Mouse (Mus musculus): ENCODE measurements around the gene Chm.
"Not testable (repeated sequence)": the region's sequence is repeated elsewhere in the genome, so short reads cannot be mapped to it uniquely, and the experiment has no call there.

Gene Chm

GRCm38 (mm10) chrX:113185230-113185985 is at the start of gene Chm:
TSS of gene Chm (minus strand) at chrX:113185517.
- DNase-seq = peak; percentile 46

GRCm38 (mm10) chrX:113193901-113194300 is 8.6 kb upstream of the Chm start:
- no peak for DNase-seq

GRCm38 (mm10) chrX:113184569-113185229 is 618 bp downstream of the Chm start:
- DNase-seq = no peak

GRCm38 (mm10) chrX:113180856-113181255 is 4.5 kb downstream of the Chm start:
- DNase-seq = not testable (repeated sequence)

GRCm38 (mm10) chrX:113172766-113173165 is 12.6 kb downstream of the Chm start:
- DNase-seq = no peak

- DNase-seq = no peak
Observed at GRCm38 (mm10) chrX:113172271-113172670, 13.0 kb downstream of the Chm start.

GRCm38 (mm10) chrX:113160268-113160860 is 25.0 kb downstream of the Chm start:
- no peak for DNase-seq

GRCm38 (mm10) chrX:113084171-113084570 is 101.1 kb downstream of the Chm start:
- DNase-seq = no peak

GRCm38 (mm10) chrX:113076053-113076452 is 109.3 kb downstream of the Chm start:
- DNase-seq = no peak

- no peak for DNase-seq
Observed at GRCm38 (mm10) chrX:113074823-113075222, 110.5 kb downstream of the Chm start.

GRCm38 (mm10) chrX:113003621-113004020 is 181.7 kb downstream of the Chm start:
- no peak for DNase-seq

- no peak for DNase-seq
Observed at GRCm38 (mm10) chrX:113002192-113002591, 183.1 kb downstream of the Chm start.
